ENCODE assay signal across 21 mouse cellular contexts in the genomic region with DNA sequence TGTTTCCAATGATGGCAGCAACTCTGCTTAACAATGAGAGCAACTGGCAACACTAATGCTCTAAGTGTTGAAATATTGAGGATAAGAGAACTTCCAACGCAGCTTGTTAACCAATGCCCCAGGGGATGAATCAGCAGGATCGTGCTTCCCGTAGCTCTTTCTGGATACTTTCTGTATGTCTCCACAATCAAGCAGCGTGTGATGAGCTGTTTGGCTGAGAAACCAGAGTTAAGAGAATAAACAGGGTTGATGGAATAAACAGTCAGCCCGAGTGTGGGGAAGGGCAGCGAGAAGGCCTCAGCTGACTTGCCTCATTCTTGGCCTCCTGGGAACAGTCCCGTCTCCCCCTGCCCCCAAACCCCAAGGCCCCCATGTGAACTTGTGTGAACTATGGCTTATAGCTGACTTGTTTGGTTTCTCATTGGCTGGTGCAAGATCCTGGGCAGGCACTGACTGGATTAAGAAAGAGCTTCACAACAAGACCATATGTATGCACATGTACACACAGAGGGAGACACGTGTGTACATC.
A peak's percentile ranks its signal among the peaks of the same experiment; 100 is the strongest.
DNase-seq lines count a peak whose midpoint lies in the region; ATAC-seq and TF ChIP-seq lines count a peak whose summit lies in the region.
"Had no signal": no experiment of that assay in that cellular context is flagged by ENCODE, and none has a peak within 500 bp of the region (broad histone marks: within the 10 kb centered on the region; RNA-seq: fewer than 3 reads in every experiment).

No protein-coding gene starts in this region.

- no peak overlapping the region for H3K4me2 ChIP-seq in embryonic facial prominence, embryonic 14.5 days (ENCODE audit: low read depth, low read length)
- no peak overlapping the region for H3K4me2 ChIP-seq in liver, embryonic 11.5 days
- no peak overlapping the region for H3K4me2 ChIP-seq in lung, postnatal 0 days (replicated peaks; ENCODE audit: low read depth, low read length)
- H3K4me2 ChIP-seq: intestine, embryonic 15.5 days had no signal

- peaks cover 5% of the 10 kb centered on the region; the same call in 1 of the 2 replicates for H3K4me1 ChIP-seq in embryonic facial prominence, embryonic 14.5 days (ENCODE audit: control insufficient read depth, insufficient read depth, low read length)
- H3K4me1 ChIP-seq in embryonic facial prominence, embryonic 10.5 days = no peaks in the 10 kb centered on the region
- no peaks in the 10 kb centered on the region for H3K4me1 ChIP-seq in liver, embryonic 11.5 days (replicated peaks; ENCODE audit: control insufficient read depth, insufficient read depth, low read length)
- H3K4me1 ChIP-seq in lung, postnatal 0 days (ENCODE audit: insufficient read depth, low read depth, low read length) = no peaks in the 10 kb centered on the region
- H3K4me1 ChIP-seq: forebrain, embryonic 10.5 days; intestine, embryonic 15.5 days; limb, embryonic 10.5 days; midbrain, embryonic 10.5 days had no signal

- WGBS in embryonic facial prominence, embryonic 14.5 days = 56% methylated on average over 8 of the region's 8 CpGs
- WGBS in embryonic facial prominence, embryonic 10.5 days = 86% methylated on average over 8 of the region's 8 CpGs
- 74% methylated on average over 8 of the region's 8 CpGs for WGBS in liver, embryonic 11.5 days
- WGBS in lung, postnatal 0 days = 62% methylated on average over 8 of the region's 8 CpGs

- no peaks in the 10 kb centered on the region for H3K27me3 ChIP-seq in embryonic facial prominence, embryonic 14.5 days (replicated peaks; ENCODE audit: control insufficient read depth, insufficient read depth, low read length)
- no peaks in the 10 kb centered on the region for H3K27me3 ChIP-seq in embryonic facial prominence, embryonic 10.5 days (replicated peaks; ENCODE audit: low read depth, poor library complexity, severe bottlenecking)
- no peaks in the 10 kb centered on the region for H3K27me3 ChIP-seq in liver, embryonic 11.5 days (replicated peaks; ENCODE audit: control insufficient read depth, insufficient read depth, low read length)
- no peaks in the 10 kb centered on the region for H3K27me3 ChIP-seq in lung, postnatal 0 days (replicated peaks; ENCODE audit: insufficient read depth, low read length)
- H3K27me3 ChIP-seq: intestine, embryonic 15.5 days had no signal

- H3K9me3 ChIP-seq in embryonic facial prominence, embryonic 14.5 days (ENCODE audit: control insufficient read depth, low read length) = no peaks in the 10 kb centered on the region
- H3K9me3 ChIP-seq in embryonic facial prominence, embryonic 10.5 days = no peaks in the 10 kb centered on the region
- H3K9me3 ChIP-seq in liver, embryonic 11.5 days (ENCODE audit: control insufficient read depth, low read length) = no peaks in the 10 kb centered on the region
- no peaks in the 10 kb centered on the region for H3K9me3 ChIP-seq in lung, postnatal 0 days (ENCODE audit: low read length)
- H3K9me3 ChIP-seq: forebrain, embryonic 10.5 days; intestine, embryonic 15.5 days; limb, embryonic 10.5 days; midbrain, embryonic 10.5 days had no signal

- H3K36me3 ChIP-seq in embryonic facial prominence, embryonic 14.5 days (ENCODE audit: control insufficient read depth, insufficient read depth, low read length) = no peaks in the 10 kb centered on the region
- no peaks in the 10 kb centered on the region for H3K36me3 ChIP-seq in embryonic facial prominence, embryonic 10.5 days (replicated peaks)
- H3K36me3 ChIP-seq in liver, embryonic 11.5 days (ENCODE audit: control insufficient read depth, insufficient read depth, low read length) = no peaks in the 10 kb centered on the region
- no peaks in the 10 kb centered on the region for H3K36me3 ChIP-seq in lung, postnatal 0 days (ENCODE audit: insufficient read depth, low read length)
- H3K36me3 ChIP-seq: forebrain, embryonic 10.5 days; intestine, embryonic 15.5 days; limb, embryonic 10.5 days; midbrain, embryonic 10.5 days had no signal

- H3K4me3 ChIP-seq in embryonic facial prominence, embryonic 14.5 days (ENCODE audit: low read depth, low read length) = no peak overlapping the region
- no peak overlapping the region for H3K4me3 ChIP-seq in embryonic facial prominence, embryonic 10.5 days
- H3K4me3 ChIP-seq in liver, embryonic 11.5 days (ENCODE audit: low read depth, low read length) = no peak overlapping the region
- no peak overlapping the region for H3K4me3 ChIP-seq in lung, postnatal 0 days (ENCODE audit: low read depth, low read length)
- H3K4me3 ChIP-seq: forebrain, embryonic 10.5 days; intestine, embryonic 15.5 days; limb, embryonic 10.5 days; midbrain, embryonic 10.5 days had no signal

- H3K27ac ChIP-seq in embryonic facial prominence, embryonic 14.5 days (replicated peaks; ENCODE audit: low read depth, low read length) = no peak overlapping the region
- H3K27ac ChIP-seq in embryonic facial prominence, embryonic 10.5 days (replicated peaks) = no peak overlapping the region
- no peak overlapping the region for H3K27ac ChIP-seq in liver, embryonic 11.5 days (ENCODE audit: low read depth, low read length)
- no peak overlapping the region for H3K27ac ChIP-seq in lung, postnatal 0 days (ENCODE audit: low read length)
- H3K27ac ChIP-seq: forebrain, embryonic 10.5 days; intestine, embryonic 15.5 days; limb, embryonic 10.5 days; midbrain, embryonic 10.5 days had no signal

- ATAC-seq in embryonic facial prominence, embryonic 14.5 days (ENCODE audit: low read depth) = no peak
- ATAC-seq in liver, embryonic 11.5 days (replicated peaks; ENCODE audit: low FRiP score) = no peak
- peak; percentile 75 for ATAC-seq in lung, postnatal 0 days
- ATAC-seq: forebrain, postnatal 0 days; hindbrain, embryonic 16.5 days; intestine, embryonic 15.5 days had no signal

- peak; percentile 42 for DNase-seq in embryonic facial prominence, embryonic 14.5 days (ENCODE audit: low spot score)
- no peak for DNase-seq in embryonic facial prominence, embryonic 10.5 days (ENCODE audit: low spot score)
- peak; percentile 15 for DNase-seq in liver, embryonic 11.5 days (ENCODE audit: low spot score)
- DNase-seq in liver = no peak
- DNase-seq in lung, postnatal 0 days (ENCODE audit: low spot score) = peak; percentile 78
- peak; percentile 18 for DNase-seq in skeletal muscle tissue, adult 2 months (ENCODE audit: low read depth, low spot score)
- no peak for DNase-seq in cerebellum, adult 18-20 months
- DNase-seq in right cerebral cortex, postnatal 4 days = no peak
- DNase-seq: adrenal gland, postnatal 36 days; cerebellum, adult 9-11 months; forebrain, postnatal 0 days; gastrocnemius, postnatal 14 days; kidney, adult 8-10 months; kidney, postnatal 10 days; thymus, adult 18-20 months; thymus, postnatal 36 days had no signal

- TF ChIP-seq CTCF in lung, postnatal 0 days (IDR thresholded peaks at IDR 0.05) = no peak

- no peak overlapping the region for H3K9ac ChIP-seq in embryonic facial prominence, embryonic 14.5 days (ENCODE audit: low read depth, low read length)
- no peak overlapping the region for H3K9ac ChIP-seq in liver, embryonic 11.5 days (ENCODE audit: low read depth, low read length)
- H3K9ac ChIP-seq in lung, postnatal 0 days (replicated peaks; ENCODE audit: low read depth) = no peak overlapping the region
- H3K9ac ChIP-seq: forebrain, postnatal 0 days; intestine, embryonic 15.5 days had no signal

- TF ChIP-seq EP300 in lung, postnatal 0 days (IDR thresholded peaks at IDR 0.05) = 0 out of 2 replicates have a peak, but pooled peaks have one; percentile 5

Comparison
In these comparisons a context has a peak if more than half of its experiments do, and no peak if none do; other contexts are left out.
1. DNase-seq: peak in embryonic facial prominence, embryonic 14.5 days (single experiment), liver, embryonic 11.5 days (single experiment), lung, postnatal 0 days (single experiment) and skeletal muscle tissue, adult 2 months (single experiment); none in embryonic facial prominence, embryonic 10.5 days (single experiment), liver (single experiment), cerebellum, adult 18-20 months (0 of 2) and right cerebral cortex, postnatal 4 days (single experiment).